Mouse (Mus musculus) embryonic facial prominence, embryonic 11.5 days (tissue): ENCODE measurements around the gene Aak1. TPM values are rescaled to one million over a fixed set of nuclear protein-coding genes. Genes with fewer than 3 reads are reported as not detected.

Source experiments
- ATAC-seq: fragments of 200-750 bp; cut with Nextera tagmentation; replicated peaks from 2 replicates; pipeline ENCODE4 v1.8.0; 2017; ENCODE audit warnings: low read depth; ENCODE audit not compliant: insufficient number of reproducible peaks, low FRiP score, low TSS enrichment
- DNase-seq: peaks from one replicate; pipeline ENCODE4 v3.0.0-alpha.2; 2015; ENCODE audit warnings: low spot score
- H3K27ac ChIP-seq: fragments of 300-500 bp; sonication (generic); replicated peaks from 2 replicates; pipeline ENCODE4 v1.5.1; 2014; ENCODE audit warnings: mild to moderate bottlenecking, low read depth, low read length, control low read depth
- H3K27me3 ChIP-seq: fragments of 300-500 bp; sonication (generic); 2 replicates; pipeline ENCODE4 v1.6.1; 2014; ENCODE audit warnings: mild to moderate bottlenecking, low read length, moderate library complexity, mixed read lengths; ENCODE audit not compliant: control insufficient read depth, insufficient read depth
- H3K36me3 ChIP-seq: fragments of 300-500 bp; sonication (generic); replicated peaks from 2 replicates; pipeline ENCODE4 v1.6.1; 2014; ENCODE audit warnings: low read depth, mild to moderate bottlenecking, low read length, moderate library complexity, mixed read lengths; ENCODE audit not compliant: control insufficient read depth, insufficient read depth
- H3K4me1 ChIP-seq: fragments of 300-500 bp; sonication (generic); 2 replicates; pipeline ENCODE4 v1.6.1; 2014; ENCODE audit warnings: low read length, mixed read lengths; ENCODE audit not compliant: control insufficient read depth, insufficient read depth
- H3K4me2 ChIP-seq: fragments of 300-500 bp; sonication (generic); 2 replicates; pipeline ENCODE4 v1.6.1; 2014; ENCODE audit warnings: low read depth, mild to moderate bottlenecking, control low read depth, low read length, moderate library complexity
- H3K4me3 ChIP-seq: fragments of 300-500 bp; sonication (generic); 2 replicates; pipeline ENCODE4 v1.5.1; 2014; ENCODE audit warnings: low read depth, low read length, control low read depth
- H3K9ac ChIP-seq: fragments of 300-500 bp; sonication (generic); replicated peaks from 2 replicates; pipeline ENCODE4 v1.6.1; 2014; ENCODE audit warnings: mild to moderate bottlenecking, control low read depth, low read length
- H3K9me3 ChIP-seq: fragments of 300-500 bp; sonication (generic); replicated peaks from 2 replicates; pipeline ENCODE4 v1.6.1; 2016; ENCODE audit warnings: mild to moderate bottlenecking, low read length, inconsistent platforms, mixed read lengths; ENCODE audit not compliant: control insufficient read depth
- WGBS: fragments of 180-500 bp; shearing (Covaris S2); extraction: QIAGEN DNeasy Blood & Tissue Kit; methylation state at CpG from one replicate; pipeline ENCODE4 v1.1.7; 2014; 5-methylcytosine and 5-hydroxymethylcytosine counted together
- polyA plus RNA-seq: library from polyadenylated mRNA; unstranded; fragments of >200 nt; fragmentation: Nextera tagmentation; extraction: Ambion mirVana; gene quantifications from 2 replicates; pipeline ENCODE4 v1.2.1, GENCODE M21; 2014

The Aak1 gene
- polyA plus RNA-seq, 1 experiment from 2014 or later: 17.3 TPM

DNA sequence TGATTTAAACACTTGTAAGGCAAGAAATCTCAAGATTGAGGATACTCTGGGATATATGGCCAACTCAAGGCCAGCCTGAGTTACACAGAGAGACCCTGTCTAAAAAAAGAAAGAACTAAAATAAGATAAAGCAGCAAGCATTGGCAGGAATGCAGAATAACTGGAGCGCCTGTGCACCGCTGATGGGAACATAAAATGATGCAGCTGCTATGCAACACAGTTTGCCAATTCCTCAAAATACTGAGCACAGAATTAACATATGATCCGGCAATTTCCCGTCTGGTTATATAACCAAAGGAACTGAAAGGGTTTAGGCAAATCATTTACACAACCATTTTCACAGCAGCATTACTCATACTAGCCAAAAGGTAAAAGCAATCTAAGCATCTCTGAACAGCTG, 30.0 kb downstream of the Aak1 start:
- Histone ChIP-seq H3K9me3 (no peaks in the 10 kb centered on the region), H3K4me3 (no peak overlapping the region), H3K9ac (no peak overlapping the region), H3K27me3 (no peaks in the 10 kb centered on the region), H3K4me2 (no peak overlapping the region), H3K27ac (no peak overlapping the region), H3K36me3 (no peaks in the 10 kb centered on the region), H3K4me1 (no peaks in the 10 kb centered on the region)
- ATAC-seq (no peak), DNase-seq (no peak)
- WGBS: 92% methylated on average over 4 of the region's 4 CpGs

DNA sequence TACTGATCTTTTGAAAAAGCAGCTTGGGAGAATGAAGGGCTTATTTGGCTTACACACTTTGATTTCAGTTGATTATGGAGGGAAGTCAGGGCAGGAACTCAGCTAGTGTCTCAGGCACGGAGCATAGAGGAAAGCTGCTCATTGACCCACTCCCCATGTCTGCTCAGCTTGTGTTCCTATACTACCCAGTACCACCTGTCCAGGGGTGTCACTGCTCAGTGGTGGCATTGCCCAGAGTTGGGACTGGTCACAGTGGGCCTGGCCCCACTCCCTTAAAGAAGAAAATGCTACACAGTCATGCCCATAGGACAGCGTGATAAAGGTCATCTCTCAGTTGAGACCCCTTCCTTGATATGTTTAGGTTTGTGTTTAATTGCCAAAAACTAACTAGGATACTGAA, 34.9 kb downstream of the Aak1 start:
- Histone ChIP-seq H3K9ac (no peak overlapping the region), H3K4me1 (no peaks in the 10 kb centered on the region), H3K27me3 (no peaks in the 10 kb centered on the region), H3K36me3 (no peaks in the 10 kb centered on the region), H3K4me2 (no peak overlapping the region), H3K27ac (no peak overlapping the region), H3K9me3 (no peaks in the 10 kb centered on the region), H3K4me3 (no peak overlapping the region)
- no peak for ATAC-seq
- no peak for DNase-seq
- WGBS: 89% methylated on average over 2 of the region's 2 CpGs

DNA sequence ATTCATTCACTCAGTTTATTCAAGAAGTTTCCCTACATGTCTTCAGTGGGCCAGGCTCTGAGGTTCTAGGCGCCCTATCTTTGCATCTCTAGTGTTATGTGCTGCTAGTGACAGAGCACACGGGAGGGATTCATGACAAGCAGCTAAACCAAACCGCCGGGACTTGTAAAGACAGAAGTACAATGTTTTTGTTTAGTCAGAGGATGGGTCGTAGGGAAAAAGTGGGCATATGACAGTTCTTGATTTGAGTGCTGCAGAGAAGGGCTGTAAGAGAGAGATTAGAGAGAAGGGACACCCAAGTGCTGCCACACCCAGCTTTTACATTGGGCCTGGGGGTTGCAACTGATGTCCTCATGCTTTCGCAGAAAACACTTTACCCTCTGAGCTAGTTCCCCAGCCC, 35.4 kb downstream of the Aak1 start:
- no peak for ATAC-seq

DNA sequence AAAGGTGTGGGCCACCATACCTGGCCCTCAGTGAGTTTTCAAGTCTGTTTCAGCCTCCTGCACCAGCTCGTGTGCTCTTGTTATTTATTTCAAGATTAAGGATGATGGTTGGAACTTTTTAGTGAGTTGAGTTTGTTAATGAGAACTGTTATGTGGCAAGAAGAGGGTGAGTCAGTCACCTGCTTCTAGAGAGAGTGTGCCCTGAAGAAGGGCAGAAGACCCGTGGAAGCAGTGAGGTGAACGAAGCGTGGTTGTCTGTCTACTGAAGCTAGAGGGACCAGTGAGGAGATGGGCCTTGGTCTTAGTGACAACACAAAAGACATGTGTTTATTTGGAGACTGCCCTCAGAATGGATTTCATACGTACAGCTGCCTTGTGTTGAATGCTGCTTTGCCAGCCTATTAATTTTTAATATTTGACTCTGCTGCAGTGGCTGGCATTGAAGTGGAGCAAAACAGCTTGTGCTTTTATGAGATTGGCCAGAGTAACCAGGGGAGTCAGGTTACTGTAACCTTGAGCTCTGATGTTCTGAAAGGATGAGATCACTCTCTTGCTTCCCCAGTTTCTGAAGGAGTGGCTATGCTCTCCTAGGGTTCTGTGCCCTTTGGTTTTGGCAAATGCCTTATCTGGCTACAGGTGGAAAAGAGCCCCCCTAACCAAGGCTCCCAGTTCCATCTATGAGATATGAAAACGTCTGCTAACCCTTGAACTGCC, 36.7 kb downstream of the Aak1 start:
- ATAC-seq (no peak), DNase-seq (no peak)
- Histone ChIP-seq H3K27me3 (no peaks in the 10 kb centered on the region), H3K4me3 (no peak overlapping the region), H3K27ac (no peak overlapping the region), H3K4me1 (no peaks in the 10 kb centered on the region), H3K9ac (no peak overlapping the region), H3K9me3 (no peaks in the 10 kb centered on the region), H3K4me2 (no peak overlapping the region), H3K36me3 (no peaks in the 10 kb centered on the region)
- 82% methylated on average over 6 of the region's 6 CpGs for WGBS

More for the DNA sequence above, 35.4 kb downstream of the Aak1 start:
- Histone ChIP-seq H3K36me3 (no peaks in the 10 kb centered on the region), H3K4me1 (no peaks in the 10 kb centered on the region), H3K9me3 (no peaks in the 10 kb centered on the region), H3K27ac (no peak overlapping the region), H3K4me3 (no peak overlapping the region), H3K27me3 (no peaks in the 10 kb centered on the region), H3K4me2 (no peak overlapping the region), H3K9ac (no peak overlapping the region)
- 86% methylated on average over 6 of the region's 6 CpGs for WGBS
- DNase-seq: no peak

GRCm38 (mm10) chr6:86886803-86887202, 37.5 kb downstream of the Aak1 start:
- no peak overlapping the region for H3K4me2 ChIP-seq
- H3K4me3 ChIP-seq: no peak overlapping the region
- no peaks in the 10 kb centered on the region for H3K36me3 ChIP-seq
- no peaks in the 10 kb centered on the region for H3K4me1 ChIP-seq
- no peak for DNase-seq
- ATAC-seq: no peak
- 90% methylated on average over 4 of the region's 4 CpGs for WGBS
- no peak overlapping the region for H3K27ac ChIP-seq
- no peaks in the 10 kb centered on the region for H3K9me3 ChIP-seq
- no peaks in the 10 kb centered on the region for H3K27me3 ChIP-seq
- no peak overlapping the region for H3K9ac ChIP-seq

DNA sequence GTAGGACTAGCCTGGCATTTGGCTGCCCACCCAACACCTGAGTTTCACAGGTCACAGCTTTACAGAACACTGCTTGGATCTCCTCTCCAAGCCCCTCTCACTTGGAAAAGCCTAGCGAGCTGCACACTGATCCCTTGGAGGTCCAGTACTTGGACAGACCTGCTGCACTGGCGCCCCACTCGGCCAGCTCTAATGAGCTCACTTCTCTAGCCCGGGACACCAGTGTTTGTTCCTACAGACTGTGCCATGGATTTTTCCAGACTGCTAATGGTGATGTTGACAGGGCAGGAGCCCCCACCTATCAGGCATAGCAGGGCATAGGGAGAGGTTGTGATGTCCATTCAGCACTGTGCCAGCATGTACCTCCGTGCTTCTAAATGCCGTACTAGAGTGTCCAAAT, 48.2 kb downstream of the Aak1 start:
- ATAC-seq: no peak
- WGBS: 96% methylated on average over 6 of the region's 6 CpGs
- H3K4me1 ChIP-seq: no peaks in the 10 kb centered on the region

DNA sequence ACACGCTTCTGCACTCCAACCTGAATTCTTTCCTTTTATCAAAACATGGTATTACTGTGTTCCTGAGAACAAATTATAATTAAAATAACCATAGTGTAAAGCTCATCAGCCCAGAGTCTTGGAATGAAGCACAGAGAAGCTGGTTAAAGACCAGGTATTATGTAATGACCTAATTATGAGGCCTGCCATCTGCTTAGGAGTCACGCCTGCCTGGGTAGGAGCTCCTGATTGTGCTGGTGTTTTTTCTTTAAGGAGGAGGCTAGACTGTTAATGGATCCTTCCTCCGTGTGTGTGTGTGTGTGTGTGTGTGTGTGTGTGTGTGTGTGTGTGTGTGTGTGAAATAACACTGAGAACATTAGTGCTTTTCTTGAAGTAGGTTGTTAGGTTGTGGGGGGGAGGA, 49.7 kb downstream of the Aak1 start:
- H3K36me3 ChIP-seq: no peaks in the 10 kb centered on the region
- H3K27me3 ChIP-seq: no peaks in the 10 kb centered on the region
- no peak overlapping the region for H3K4me2 ChIP-seq
- no peak overlapping the region for H3K9ac ChIP-seq
- H3K4me3 ChIP-seq: no peak overlapping the region
- DNase-seq (no peak), ATAC-seq (no peak)
- H3K4me1 ChIP-seq: no peaks in the 10 kb centered on the region
- WGBS: 47% methylated on average over 3 of the region's 3 CpGs
- no peaks in the 10 kb centered on the region for H3K9me3 ChIP-seq
- no peak overlapping the region for H3K27ac ChIP-seq

More for the DNA sequence above, 48.2 kb downstream of the Aak1 start:
- no peak overlapping the region for H3K4me3 ChIP-seq
- H3K9me3 ChIP-seq: no peaks in the 10 kb centered on the region
- H3K36me3 ChIP-seq: no peaks in the 10 kb centered on the region
- DNase-seq: no peak
- H3K9ac ChIP-seq: no peak overlapping the region
- no peaks in the 10 kb centered on the region for H3K27me3 ChIP-seq
- H3K27ac ChIP-seq: no peak overlapping the region
- no peak overlapping the region for H3K4me2 ChIP-seq

GRCm38 (mm10) chr6:86899965-86900364, 50.6 kb downstream of the Aak1 start:
- no peaks in the 10 kb centered on the region for H3K36me3 ChIP-seq
- H3K9ac ChIP-seq: no peak overlapping the region
- H3K4me3 ChIP-seq: no peak overlapping the region
- no peaks in the 10 kb centered on the region for H3K9me3 ChIP-seq
- H3K4me1 ChIP-seq: no peaks in the 10 kb centered on the region
- H3K27me3 ChIP-seq: no peaks in the 10 kb centered on the region
- WGBS: 78% methylated on average over 2 of the region's 3 CpGs
- H3K27ac ChIP-seq: no peak overlapping the region
- no peak for ATAC-seq
- no peak overlapping the region for H3K4me2 ChIP-seq
- no peak for DNase-seq
